Mouse (Mus musculus) cerebellum, adult (tissue): ENCODE results near the gene Plcb1.

Source experiments
- ATAC-seq: cut with Nextera tagmentation; 2 replicates; pipeline ENCODE4 v1.9.2; 2017; ENCODE audit warnings: mild to moderate bottlenecking, moderate library complexity, mixed read lengths; ENCODE audit not compliant: insufficient number of reproducible peaks, low FRiP score, low TSS enrichment

The Plcb1 gene

DNA sequence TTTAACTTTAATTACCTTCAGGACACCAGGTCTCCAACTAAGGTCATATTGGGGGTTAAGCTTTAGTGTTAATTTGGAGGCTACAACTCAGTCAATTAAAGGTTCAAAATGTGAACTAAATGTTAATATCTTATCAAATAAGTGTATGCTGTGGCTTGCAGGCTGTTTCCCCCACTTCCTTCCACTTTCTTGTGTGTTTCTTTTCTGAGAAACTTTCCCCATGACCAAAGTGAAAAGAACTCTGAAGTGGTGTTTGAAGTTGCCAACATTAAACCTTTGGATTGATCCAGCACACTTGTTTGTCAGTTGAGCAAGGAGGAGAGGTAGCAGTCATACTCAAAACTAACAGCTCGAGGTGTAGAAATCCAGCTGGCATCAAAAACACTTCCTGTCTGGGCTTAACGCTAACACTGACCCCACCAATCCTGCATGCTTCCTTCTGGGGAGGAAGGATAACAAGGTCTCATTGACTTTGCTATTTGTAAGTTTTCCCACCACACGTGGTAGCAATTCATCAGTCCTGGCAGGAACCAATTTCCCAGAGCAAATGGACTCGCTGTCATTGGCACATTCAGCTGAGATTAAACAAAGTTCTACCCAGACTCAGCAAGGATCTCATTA, 249.9 kb downstream of the Plcb1 start:
- ATAC-seq, result no peak

DNA sequence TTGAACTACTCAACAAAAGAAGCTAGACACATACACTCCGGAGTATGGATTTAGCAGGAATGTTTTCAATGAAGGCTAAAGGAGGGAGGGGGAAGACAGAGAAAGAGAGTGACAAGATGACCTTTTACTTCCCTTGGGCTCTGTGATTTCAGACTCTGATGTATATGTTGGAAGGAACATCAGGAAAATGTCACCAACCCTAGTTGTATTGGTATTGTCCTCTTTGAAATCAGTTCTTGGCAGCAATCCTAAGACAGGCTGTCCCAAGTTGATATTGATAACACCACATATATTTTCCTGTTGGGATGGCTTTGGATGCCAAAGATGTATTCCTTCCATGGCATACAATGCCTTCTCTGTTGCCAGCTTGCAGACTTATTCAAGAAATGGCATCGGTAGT, 262.9 kb downstream of the Plcb1 start:
- no peak for ATAC-seq

GRCm38 (mm10) chr2:135049283-135049682, 263.4 kb downstream of the Plcb1 start:
- no peak for ATAC-seq

- no peak for ATAC-seq
Measured at GRCm38 (mm10) chr2:135051540-135052288, 265.8 kb downstream of the Plcb1 start.

DNA sequence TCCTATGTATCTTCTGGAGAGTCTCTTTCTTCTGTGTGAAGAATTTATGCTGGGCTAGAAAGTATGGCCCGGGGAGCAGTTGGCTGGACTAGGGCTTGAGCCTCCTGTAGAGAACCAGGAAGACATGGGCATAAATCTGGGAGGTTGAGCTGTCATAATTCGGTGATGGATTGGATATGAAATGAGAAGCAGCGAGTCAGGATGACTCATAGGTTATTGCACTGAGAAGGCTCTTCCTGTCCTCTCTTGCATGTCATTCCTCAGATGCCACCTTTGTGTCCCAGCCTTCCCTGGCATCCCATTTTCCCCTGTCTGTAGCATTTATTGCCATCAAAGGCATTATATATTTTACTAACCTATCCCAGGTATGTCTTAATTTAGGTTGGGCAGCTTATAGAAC, 267.5 kb downstream of the Plcb1 start:
- ATAC-seq, result no peak

GRCm38 (mm10) chr2:135067419-135067818, 281.6 kb downstream of the Plcb1 start:
- ATAC-seq, result no peak

- ATAC-seq, result no peak
Measured at GRCm38 (mm10) chr2:135071349-135071748, 285.5 kb downstream of the Plcb1 start.

- no peak for ATAC-seq
Measured at GRCm38 (mm10) chr2:135072503-135072902, 286.6 kb downstream of the Plcb1 start.

DNA sequence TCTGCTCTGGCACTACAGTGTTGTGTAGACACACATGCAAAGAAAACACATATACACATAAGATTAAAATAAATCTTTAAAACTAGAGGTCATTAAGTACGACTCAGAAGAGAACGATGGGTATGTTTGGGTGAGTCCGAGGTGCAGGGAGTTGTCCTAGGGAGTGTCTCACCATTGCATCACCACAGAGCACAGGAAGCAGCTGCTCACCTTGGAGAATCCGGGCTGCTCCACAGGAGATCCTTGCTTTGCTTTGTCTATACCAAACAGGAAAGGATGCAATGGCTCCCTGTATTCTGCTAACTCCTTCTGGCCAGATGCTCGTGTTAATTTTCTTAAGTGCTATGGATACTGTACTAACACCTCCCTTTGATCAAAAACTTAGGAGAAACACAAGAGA, 287.1 kb downstream of the Plcb1 start:
- no peak for ATAC-seq

DNA sequence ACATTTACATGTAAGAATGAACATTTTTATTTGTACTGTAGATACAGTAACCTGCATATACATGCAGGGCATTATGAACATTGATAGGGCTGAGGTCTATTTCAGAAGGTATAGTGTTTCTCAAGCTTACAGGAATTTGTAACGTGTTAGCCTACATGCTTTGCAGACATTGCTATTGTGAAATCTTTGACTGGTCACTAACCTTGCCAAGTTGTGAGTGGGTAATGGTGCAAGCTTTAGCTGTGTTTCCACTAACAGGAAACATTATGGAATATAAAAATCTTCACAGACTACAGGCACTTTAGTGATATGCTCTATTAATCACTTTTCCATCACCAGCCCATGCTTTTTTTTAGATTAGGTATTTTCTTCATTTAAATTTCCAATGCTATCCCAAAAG, 289.5 kb downstream of the Plcb1 start:
- ATAC-seq, result no peak

DNA sequence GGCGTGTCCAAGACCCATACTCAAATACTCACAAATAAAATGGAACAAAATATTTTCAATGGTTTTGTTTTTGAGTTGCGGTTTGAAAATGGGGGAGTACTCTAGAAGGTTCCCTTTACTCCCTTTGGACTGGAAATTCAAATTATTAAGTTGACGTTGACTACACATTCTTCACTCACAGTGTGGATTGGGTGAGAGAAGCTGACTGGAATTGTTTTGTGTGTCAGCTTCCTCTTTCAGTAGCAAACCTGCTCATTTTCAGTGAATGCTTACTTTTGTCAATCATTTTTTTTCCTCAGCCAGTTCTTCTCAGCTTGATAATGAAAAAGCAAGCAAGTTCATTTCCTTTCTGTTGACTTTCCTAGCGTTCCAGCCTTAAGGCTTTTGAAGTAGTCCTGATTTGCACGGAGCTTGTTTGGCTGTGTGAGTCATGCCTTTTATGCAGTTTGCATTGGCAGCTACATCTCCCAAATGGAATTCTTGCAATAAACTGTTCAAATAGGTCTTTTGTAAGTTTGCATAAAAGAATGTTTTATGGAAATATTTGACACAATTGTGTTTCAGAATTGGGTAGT, 306.8 kb downstream of the Plcb1 start:
- no peak for ATAC-seq

- no peak for ATAC-seq
Measured at GRCm38 (mm10) chr2:135101292-135101691, 315.4 kb downstream of the Plcb1 start.

- ATAC-seq, result no peak
Measured at GRCm38 (mm10) chr2:135101943-135102342, 316.1 kb downstream of the Plcb1 start.

DNA sequence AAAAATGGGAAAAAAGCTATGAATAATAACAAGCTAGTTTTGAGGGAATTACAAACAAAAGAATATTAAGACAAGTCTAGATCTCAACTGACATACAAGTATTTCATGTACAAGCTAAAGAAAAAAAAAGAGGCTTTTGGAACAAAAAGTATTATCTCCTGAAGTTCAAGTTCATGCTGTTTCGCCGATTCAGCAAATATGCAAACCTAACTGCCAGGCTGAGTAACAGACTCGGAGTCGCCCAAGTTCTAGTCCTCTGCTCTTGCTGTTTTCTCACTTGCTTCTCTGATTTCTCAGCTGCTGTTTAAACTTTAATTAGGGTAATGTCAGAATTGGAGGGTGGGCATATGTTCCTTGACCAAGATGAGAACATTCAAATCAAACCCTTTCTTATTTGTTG, 320.8 kb downstream of the Plcb1 start:
- ATAC-seq, result no peak

DNA sequence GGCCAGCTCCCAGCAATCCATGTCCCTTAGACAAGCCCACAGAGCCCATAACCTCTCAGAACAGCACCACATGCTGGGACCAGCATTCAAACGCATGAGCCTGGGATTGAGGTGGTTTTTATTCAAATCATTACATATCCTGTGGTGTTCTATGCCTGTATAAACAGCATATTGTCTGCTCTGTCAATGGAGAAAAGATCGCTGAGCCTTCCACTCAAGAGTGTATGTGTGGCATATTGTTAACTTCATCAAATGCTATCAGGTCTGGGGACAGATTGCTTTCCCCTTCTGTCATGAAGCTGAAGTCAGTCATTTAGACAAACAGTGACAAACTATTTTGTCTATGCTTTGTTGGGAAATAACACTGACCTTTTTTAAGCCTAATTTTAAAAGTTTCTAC, 322.7 kb downstream of the Plcb1 start:
- no peak for ATAC-seq

GRCm38 (mm10) chr2:135114501-135115128, 328.7 kb downstream of the Plcb1 start:
- no peak for ATAC-seq

DNA sequence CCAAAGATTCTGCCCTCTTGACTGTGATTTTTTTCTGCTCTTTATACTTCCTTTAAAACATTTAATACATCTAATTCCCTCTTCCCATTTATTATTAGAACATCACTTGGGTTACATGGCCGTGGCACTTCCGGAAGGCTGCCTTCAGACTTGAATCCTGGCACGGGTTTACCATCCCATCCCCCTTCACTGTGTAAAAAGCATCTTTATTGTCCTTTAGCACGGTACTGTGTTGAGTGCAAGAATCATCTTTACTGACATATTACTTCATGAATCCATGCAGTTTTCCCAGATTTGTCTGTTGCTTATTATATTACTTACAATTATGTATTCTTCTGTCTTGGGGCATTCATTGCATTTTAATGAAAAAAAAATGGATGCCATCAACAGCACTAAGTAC, 337.2 kb downstream of the Plcb1 start:
- ATAC-seq, result no peak

DNA sequence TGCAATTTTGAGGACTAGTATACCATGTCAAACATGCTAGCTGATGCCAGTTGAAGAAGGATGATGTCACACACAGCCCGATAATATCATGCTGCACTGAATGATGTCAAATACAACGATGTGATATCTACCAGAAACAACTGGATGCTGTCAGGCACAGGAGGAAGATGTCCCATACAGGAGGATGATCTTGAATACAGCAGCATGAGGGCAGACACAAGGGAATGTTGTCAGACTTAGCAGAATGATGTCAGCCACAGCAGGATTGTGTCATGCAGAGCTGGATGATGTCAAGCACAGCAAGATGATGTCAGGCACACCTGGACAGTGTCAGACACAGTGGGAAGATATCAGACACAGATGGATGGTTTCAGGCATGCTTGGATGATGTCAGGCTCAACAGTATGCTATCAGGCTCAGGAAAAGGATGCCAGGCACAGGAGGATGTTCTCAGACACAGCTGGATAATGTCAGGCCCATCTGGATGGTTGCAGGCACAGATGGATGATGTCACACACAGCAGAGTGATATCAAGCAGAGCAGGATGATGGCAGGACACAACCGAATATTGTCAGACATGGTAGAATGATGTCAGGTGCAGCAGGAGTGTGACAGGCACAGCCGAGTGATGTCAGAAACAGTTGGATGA, 338.0 kb downstream of the Plcb1 start:
- ATAC-seq, result no peak

GRCm38 (mm10) chr2:135140576-135140975, 354.7 kb downstream of the Plcb1 start:
- ATAC-seq, result no peak

DNA sequence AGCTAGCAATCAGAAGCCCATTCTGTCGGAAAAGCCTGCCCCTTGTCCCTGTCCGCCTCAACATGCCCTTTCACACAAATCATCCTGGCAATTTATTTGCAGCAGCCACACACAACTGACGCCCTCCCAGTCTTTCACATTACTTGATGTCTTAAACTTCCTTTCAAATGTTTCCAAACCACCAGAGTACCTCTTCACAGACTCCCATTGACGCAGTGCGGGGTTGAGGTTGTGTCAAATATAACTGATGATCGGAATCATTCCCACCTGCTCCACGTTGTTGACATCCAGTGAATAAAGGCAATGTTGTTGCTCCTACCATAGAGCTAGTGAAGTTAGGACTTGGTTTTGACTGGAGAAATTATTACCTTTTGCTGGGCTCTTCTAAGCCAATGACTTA, 366.4 kb downstream of the Plcb1 start:
- ATAC-seq, result no peak

GRCm38 (mm10) chr2:135153248-135153647, 367.4 kb downstream of the Plcb1 start:
- ATAC-seq, result no peak
